Mouse (Mus musculus) heart, postnatal 10 days (tissue): ENCODE measurements around the gene Auh. TPM values are rescaled to one million over a fixed set of nuclear protein-coding genes. Genes with fewer than 3 reads are reported as not detected.

Experiments
- DNase-seq, 2 experiments: peaks; one replicate each; pipeline ENCODE4 v3.0.0; 2021
- intact Hi-C: fragments of 180-260 bp; cut with DNase I; formaldehyde crosslinking; loops from one replicate; pipeline ENCODE4 v1.15.1; 2025
- total RNA-seq, 2 experiments: library from RNA; stranded (reverse); gene quantifications; 2 replicates each; pipeline ENCODE4 v1.2.3; 2021

The Auh gene
- total RNA-seq, 2 experiments from 2014 or later: 74.1 to 75.8 TPM

DNA sequence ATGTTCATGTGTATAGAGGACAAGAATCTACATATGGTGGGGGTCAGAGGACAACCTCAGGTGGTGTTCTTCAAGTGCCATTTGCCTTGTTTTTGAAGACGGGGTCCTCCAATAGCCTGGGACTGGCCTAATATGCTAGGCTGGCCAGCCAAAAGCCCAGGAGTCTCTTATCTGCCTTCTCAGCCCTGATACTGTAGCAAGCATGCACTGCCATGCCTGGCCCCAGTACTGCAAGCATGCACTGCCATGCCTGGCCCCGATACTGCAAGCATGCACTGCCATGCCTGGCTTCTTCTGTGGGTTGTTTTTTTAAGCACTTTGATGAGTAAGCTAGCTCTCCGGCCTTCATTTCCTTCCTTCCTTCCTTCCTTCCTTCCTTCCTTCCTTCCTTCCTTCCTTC, 115.7 kb downstream of the Auh start:
- DNase-seq: no peak
- intact Hi-C loops: no loop called here

DNA sequence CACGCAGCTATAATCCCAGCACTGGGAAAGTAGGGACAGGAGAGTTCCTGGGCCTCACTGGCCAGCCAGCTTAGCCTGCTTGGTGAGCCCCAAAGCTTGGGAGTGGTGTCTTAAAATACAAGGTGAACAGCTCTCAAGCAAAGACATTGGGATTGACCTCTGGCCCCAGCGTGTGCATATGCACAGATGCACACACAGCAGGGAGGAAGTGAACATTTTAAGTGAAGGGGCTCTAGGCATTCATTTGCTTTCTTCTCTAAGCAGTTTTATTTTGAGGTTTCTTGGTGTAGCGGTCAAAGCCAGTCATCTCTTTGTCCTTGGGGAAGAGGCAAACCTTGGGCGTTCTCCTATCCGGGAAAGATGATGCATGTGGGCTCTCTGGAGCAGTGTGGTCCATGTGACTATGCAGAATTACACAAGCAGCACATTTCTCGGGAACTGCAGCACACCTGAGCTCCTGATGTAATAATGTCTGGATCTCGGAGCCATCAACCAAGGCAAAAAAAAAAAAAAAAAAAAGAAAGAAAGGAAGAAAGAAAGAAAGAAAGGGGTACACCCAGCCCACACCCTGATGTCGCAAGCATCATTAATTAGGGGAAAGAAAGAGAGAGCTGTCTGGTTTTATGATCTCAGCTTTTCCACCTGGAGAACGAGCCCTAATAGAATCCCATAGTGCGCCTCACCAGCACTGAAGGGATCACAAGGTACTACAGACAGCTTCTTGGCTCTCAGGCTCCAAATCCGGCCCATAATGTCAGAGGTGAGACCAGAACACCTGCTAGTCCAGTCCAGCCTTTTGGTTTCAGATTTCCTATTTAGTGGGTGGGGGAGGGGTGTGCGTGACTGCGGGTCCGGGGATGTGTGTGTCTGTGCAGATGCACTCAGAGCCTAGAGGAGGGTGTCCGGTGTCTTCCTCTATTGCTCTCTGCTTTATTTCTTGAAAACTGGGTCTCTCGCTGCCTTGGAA, 116.6 kb downstream of the Auh start:
- intact Hi-C loops: no loop called here
- no peak for DNase-seq

DNA sequence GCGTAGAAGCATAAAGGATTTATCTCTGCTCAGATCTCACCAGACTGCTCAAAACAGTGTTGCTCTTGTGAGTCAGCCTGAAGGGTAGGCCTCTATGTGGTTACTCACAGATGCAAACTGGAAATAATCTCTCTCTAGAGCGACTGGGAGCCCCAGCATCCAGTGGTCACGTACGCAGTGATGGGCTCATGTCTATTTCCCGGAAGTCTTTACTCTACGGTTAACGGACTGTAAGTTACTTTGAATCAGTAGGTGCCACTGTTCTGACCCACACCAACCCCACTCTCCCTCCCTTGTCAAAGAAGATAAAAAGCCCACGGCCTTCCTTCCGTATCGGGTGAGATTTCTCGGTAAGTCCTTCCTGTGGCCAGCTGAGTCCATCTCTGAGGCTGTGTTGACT, 121.8 kb downstream of the Auh start:
- no peak for DNase-seq
- intact Hi-C loops: no loop called here

DNA sequence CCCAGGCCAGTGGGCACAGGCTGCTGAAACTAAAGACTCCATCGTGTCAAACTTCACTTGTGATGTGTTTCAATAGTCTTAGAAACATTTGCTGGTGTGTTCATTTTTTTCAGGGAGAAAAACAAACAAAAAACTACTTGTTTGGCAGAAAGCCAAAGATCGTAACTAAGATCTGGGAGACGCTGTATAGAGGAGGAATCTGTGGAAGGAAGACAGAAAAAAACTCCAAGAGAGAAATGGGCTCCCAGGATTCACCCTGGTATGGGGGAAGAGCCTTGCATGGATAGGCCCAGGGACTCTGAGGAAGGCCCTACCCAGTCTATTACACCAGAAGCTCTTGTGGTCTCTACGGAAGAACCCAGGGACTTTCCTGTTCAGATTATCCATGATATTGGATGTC, 123.5 kb downstream of the Auh start:
- intact Hi-C loops: no loop called here
- DNase-seq: no peak

DNA sequence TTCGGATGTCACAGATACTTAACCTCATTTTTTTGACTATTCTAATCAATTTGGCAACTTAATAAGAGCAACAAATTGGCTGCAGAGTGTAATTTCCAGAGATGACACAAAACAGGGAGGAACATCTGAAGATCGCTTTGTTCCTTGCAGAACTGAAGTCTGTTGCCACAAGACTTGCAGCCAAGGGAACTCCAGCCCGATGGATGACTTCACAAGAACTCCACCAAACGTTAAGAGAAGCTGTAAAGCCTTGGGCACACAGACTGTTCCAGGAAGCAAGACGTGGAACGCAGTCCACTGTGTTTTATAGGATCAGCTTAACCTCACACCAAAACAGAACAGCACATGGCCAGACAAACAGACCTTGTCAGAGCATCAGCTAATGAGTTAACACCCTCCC, 123.9 kb downstream of the Auh start:
- DNase-seq: peak in 1 of 2 experiments; percentile 34
- intact Hi-C loops: no loop called here

DNA sequence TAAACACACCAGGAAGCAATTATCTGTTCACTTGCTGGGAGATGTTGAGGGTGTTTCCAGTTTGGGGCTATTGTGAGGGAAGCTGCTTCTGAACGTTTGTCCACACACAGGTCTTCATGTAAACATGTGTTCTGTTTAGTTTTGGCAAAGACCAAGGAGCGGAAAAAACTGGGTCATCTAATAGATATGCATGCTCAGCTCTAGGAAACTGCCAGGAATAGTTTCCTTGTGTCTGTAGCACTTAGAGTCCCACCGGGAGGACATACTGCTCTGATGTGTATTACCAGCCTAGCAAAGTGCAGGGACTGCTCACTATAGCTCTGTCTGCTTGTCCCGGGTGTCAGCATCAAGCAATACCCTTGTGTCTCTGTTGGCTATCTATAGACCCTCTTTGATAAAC, 127.0 kb downstream of the Auh start:
- DNase-seq: no peak
- intact Hi-C loops: no loop called here

DNA sequence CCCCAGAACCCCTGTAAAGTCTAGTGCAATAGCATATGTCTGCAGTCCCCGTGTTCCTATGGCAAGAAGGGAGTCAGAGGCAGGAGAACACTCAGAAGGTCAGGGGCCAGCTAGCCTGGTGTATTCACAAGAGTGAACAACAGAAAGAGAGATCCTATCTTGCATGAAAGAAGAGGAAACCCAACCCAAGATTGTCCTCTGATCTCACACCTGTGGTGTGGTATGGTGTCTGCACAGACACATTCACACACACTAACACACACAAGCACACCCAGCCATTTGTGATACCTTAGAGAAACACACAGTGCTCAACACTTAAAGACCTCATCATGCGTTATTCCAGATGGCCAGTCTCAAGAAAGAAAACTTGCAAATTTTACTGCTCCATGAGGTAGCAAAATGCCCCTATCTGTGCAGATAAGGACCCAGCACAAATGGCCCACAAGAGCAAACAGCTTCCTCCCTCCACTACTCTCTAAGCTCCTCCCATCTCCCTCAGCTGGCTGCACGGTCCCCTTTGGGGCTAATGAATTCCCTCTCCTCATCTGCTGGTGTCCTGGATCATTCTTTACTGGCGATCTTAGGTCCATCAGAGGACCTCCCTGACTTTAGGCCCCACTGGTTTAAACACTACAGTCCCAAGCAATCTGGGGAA, 128.7 kb downstream of the Auh start:
- intact Hi-C loops: no loop called here
- DNase-seq: no peak

DNA sequence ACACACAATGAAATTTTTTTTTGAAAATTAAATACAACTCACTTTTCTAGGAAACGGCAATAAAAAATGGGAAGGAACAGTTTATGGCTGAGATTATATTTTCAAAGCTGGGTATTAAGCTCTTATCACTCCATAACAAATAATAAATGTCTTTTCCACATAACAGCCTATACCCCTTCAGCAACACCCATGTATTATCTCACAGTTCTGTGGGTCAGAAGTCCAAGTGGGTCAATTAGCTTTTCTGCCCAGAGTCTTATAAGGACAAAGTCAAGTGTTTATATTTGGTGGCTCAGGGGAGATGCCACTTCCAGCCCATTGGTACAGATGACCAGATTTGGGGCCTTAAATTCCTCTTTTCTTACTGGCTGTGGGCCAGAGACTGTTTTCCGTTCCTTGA, 129.4 kb downstream of the Auh start:
- no peak for DNase-seq
- intact Hi-C loops: no loop called here

DNA sequence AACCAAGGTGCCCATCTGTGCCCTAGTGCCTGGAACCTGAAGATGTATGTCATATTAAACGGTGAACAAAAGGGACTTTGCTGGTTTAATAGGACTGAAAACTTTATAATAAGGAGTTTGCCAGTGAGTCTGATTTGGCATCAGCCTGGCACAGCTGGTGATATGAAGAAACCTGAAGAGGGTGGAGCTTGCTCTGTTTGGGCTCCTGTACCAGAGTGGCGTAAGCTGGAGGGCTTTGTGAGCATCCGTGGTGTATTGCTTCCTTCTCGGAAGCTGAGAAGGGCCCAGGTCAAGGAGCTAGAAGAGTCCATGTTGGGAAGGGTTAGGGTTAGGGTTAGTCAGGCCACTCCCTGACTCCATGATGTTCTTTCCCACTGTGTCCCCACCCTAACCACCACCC, 135.2 kb downstream of the Auh start:
- intact Hi-C loops: no loop called here
- no peak for DNase-seq

DNA sequence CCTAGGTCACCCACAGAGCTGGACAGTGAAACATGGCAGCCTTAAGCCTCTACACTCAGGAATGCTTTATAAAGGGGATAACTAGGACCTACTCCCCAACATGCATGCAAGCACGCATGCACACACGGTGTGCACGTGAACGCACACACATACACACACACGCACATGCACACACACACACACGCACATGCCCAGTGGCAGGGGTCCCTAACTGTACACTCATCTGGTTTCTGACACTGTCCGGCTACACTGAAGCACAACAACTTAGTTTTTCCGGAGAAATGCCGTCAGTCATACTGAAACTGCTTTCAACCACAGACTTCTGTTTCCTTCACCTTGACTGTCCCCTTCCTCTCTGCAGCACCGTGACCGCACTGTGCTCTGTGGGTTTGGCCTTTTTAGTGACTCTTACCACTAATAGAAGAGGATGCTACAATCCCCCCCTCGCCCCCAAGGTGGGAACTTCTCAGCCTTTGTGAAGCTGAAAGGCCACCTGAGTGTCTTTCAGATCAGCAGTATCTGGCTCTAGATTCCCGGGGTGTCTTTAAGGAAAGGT, 136.0 kb downstream of the Auh start:
- intact Hi-C loops: no loop called here
- no peak for DNase-seq

DNA sequence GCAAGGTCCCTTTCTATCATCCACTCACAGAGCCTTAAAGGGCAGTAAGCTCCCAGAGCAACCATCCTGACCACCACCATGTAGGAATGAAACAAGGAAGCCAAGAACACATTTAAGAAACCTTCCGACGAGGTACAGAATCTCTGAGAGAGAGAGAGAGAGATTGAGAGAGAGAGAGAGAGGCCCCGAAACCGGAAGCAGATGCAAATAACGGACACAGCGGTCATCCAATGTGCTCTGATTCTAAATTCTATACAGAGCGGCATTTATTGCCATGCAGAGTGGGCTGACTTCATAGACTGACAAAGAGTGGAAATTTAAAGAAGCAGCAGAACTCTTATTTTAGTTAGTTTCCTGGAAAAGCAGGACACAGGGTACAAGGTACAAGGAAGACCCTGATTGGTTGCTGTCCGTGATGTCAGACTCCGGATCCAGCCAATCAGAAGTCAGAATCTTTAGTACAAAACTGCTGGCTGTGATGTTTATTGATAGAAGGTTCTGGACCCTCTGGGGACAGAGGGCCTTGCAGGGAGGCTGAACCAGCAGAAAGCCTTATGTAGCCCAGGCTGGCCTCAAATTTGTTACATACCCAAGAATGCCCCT, 137.1 kb downstream of the Auh start:
- intact Hi-C loops: no loop called here

DNA sequence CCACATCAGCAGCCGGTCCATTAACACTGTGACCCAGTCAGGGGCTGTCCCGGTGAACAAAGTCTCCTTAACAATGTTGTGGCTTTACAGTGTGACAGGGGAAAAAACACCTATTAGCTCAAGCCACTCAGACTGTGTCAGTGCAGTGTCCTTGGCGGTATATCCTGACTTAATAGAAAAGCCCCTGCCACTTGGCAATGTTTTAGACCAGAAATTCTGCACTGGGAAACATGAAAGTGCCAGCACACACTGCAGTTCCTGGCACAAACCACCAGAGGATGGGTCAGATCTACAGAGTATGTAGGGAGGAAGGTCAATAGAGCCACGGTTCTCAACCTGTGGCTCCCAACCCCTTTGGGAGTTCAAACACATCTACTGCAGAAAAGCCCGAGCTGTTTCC, 138.6 kb downstream of the Auh start:
- no peak for DNase-seq
- intact Hi-C loops: no loop called here

More for the DNA sequence above, 137.1 kb downstream of the Auh start:
- no peak for DNase-seq

Other genes starting within 250 kb of the Auh start
- gene Nfil3, start 51.4 kb upstream of the Auh start, total RNA-seq: 10 to 100 TPM; 27.3 to 27.9 TPM